Mouse (Mus musculus) retina, postnatal 7 days (tissue): ENCODE measurements around the gene Gstm4.
"Not testable (repeated sequence)": the region's sequence is repeated elsewhere in the genome, so short reads cannot be mapped to it uniquely, and the experiment has no call there.

ENCODE experiments used
- DNase-seq: peaks from one replicate; pipeline ENCODE4 v3.0.0-alpha.2; 2012; ENCODE audit warnings: low read depth, low spot score

Gene Gstm4

DNA sequence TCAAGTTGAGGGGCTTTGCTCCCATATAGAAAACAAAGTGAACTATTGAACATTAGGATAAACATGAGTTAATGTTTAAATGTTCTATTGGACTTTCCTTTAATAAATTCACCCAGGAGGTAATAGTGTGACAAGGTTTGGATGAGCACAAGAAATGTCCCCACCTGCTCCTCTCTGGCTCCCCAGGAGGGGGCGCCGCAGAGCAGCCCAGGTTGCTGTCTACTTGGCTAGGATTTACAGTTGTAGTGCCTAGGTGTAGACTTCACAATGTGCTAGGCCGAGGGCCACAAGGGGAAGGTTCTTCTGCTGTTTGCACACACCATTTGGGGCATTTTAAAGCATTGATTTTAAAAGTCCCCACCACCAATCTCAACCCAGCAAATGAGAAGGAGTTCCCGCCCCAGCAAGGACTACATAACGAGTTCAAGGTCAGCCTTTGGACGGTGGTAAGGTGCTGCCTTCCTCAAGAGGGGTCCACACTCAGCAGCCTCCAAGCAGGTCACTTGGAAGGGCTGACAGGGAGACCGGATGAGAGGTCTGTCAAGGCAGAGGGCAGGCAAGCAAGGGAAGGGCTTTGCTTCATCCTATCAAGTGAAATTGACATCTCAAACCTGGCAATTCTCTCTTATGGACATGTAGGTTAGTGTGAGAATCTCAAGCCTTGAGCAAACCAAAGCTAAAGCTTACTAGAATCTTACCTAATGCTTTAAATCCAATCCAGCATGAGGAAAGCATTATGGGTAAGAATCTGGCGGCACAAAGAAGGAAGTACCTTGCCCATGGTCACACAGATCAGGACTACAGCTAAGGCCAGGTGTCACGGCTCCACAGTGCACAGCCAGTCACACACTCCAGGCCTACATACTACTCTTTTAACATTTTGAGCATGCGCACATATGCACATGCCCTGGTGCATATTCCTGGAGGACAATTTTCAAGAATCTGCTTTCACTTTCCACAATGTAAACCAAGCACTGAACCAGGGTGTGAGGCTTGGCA, 25.9 kb upstream of the Gstm4 start:
- no peak for DNase-seq

- DNase-seq, result no peak
Measured at GRCm38 (mm10) chr3:108069231-108069870, 24.7 kb upstream of the Gstm4 start.

- no peak for DNase-seq
Measured at GRCm38 (mm10) chr3:108068826-108069225, 24.1 kb upstream of the Gstm4 start.

- DNase-seq, result no peak
Measured at GRCm38 (mm10) chr3:108067370-108067934, 22.8 kb upstream of the Gstm4 start.

DNA sequence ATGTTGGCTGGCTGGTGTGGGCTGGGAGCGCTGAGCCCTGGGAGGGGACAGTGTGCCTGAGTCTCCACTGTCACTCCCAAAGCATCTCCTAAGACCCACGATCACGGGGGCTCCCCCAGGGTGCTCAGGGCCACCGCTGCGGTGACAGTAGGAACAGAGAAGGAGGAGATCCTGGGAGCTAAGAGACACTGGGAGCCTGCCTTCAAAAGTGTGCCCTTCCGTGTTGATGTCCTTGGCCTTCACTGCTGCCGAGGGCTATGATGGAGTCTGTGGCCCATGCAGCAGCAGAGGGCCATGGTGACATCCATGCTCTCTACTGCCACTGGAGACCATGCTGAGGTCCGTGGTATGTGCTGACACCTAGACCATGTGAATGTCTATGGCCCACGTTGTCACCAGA, 20.9 kb upstream of the Gstm4 start:
- DNase-seq, result no peak

GRCm38 (mm10) chr3:108064672-108065071, 20.0 kb upstream of the Gstm4 start:
- DNase-seq, result no peak

- no peak for DNase-seq
Measured at GRCm38 (mm10) chr3:108062648-108063047, 18.0 kb upstream of the Gstm4 start.

- DNase-seq, result peak; percentile 51
Measured at GRCm38 (mm10) chr3:108061420-108061819, 16.7 kb upstream of the Gstm4 start.

DNA sequence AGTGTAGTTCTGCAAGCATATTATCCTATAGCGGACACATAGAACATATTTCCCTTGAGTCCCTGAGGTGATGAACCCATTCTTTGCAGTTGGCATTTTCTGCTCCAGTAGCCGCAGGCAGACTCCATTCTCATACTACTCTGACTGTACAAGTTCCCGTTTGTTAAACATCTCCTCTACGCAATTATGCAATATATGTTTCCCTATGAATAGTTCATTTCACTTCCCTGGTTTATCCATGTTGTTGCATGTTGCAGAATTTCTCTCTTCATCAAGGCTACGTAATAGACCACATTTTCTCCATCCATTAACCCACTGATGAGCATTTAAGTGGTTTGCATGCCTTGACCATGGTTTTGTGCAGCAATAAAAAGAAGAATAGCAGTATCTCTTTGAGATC, 5.8 kb upstream of the Gstm4 start:
- DNase-seq, result no peak

GRCm38 (mm10) chr3:108048306-108048705, 3.6 kb upstream of the Gstm4 start:
- DNase-seq, result no peak

- DNase-seq, result no peak
Measured at GRCm38 (mm10) chr3:108046944-108047655, 2.4 kb upstream of the Gstm4 start.

DNA sequence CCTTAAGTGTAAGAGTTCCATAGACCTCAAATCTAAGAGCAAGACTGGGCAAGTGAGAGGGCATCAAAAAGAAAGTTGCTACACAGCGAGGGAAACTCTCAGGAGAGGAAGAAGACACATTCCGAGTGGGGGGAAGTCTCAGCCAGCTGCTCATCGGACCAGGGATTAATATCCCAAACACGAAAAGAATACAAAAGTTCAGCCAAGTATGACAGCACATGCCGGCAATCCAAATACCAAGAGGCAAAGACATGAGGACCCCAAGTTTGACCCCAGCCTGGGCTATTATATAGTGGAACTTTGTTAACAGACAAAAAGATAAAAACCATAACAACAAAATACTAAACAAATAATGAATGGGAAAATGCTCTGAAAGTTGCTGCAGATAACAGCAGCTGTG, 11.5 kb downstream of the Gstm4 start:
- DNase-seq, result no peak

GRCm38 (mm10) chr3:108032113-108032512, 12.6 kb downstream of the Gstm4 start:
- DNase-seq, result no peak

- no peak for DNase-seq
Measured at GRCm38 (mm10) chr3:108028641-108029365, 15.9 kb downstream of the Gstm4 start.

DNA sequence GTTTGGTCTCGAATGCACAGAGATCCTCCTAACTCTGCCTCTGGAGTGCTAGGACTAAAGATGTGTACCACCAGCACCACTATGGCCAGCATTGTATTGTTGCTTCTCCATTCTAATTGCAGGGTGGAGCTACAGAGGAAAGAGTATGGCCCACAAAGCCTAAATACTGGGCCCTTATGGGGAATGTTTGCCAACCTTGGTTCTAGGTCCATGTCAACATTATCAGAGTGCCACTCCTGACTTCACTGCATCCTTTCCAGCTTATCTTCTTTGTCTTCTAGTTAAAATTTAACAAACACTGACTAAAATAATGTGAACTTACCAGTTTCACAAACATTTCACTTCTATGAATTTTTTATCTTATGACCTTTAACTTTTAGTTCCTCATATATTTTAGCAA, 18.1 kb downstream of the Gstm4 start:
- no peak for DNase-seq

DNA sequence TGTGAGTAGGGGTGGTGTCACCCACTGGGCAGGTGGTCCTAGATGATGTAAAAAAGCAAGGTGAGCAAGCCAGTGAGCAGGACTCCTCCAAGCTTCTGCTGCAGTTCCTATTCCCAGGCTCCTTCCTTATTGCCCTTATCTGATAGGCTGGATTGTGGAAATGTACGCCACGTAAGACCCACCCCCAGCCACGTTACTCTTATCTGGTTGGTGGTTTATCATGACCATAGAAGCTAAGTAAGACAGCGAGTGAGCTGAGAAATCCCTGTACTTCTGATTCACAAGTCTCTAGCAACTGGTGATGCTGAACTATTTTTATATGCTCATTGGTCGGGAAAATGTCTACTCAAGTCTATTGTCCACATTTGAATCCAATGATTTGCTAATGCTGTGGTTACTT, 18.6 kb downstream of the Gstm4 start:
- DNase-seq, result no peak

GRCm38 (mm10) chr3:108025318-108025717, 19.4 kb downstream of the Gstm4 start:
- no peak for DNase-seq

DNA sequence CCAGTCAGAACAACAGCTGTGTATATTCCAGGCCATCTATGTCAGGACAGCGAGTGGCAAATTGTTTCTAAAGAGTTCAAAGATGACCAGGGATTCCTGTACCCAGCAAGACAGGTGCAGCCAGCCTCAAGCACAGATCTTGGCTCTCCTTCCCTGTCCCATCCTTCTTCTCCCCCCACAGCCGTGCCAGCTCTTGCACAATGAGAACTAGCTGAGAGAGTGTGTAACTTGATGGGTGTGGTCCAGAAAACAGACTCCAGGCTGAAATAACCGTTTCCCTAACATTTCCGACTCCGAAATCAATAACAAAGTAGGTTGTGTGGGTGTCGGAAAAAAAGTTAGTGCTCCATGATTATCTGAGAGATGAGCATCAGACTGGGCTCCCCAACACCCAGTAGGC, 22.0 kb downstream of the Gstm4 start:
- DNase-seq, result no peak

DNA sequence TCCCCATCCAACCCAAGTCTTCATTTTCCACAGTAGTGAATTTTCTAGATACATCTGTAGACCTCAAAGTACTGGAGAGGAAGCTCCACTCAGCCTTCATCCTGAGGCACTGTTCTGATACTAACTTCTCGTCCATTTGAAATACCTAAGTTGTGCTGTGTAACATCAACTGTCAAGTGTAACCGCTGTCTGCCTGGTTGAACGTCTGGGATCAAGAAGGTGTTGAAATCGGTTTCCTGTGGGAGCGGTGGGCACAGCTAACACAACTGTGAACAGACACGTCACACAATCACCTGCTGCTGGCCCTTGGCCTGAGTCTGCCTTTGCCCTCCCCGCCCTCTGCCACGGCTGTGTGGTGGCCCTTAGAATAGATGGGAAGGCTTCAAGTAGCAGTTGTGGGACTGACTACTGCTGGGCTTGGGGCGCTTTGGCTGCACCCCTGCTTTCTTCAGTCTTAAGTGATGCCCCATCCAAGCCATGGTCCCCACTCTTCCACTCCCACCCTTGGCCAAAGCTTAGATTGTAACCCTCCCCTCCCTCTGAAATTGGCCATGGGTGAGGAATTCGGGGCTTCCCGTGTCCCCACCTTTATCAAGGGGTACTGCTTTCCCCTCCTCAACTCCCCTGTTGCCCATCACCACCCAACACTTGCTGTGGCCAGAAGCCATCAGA, 24.2 kb downstream of the Gstm4 start:
- not testable (repeated sequence) for DNase-seq

DNA sequence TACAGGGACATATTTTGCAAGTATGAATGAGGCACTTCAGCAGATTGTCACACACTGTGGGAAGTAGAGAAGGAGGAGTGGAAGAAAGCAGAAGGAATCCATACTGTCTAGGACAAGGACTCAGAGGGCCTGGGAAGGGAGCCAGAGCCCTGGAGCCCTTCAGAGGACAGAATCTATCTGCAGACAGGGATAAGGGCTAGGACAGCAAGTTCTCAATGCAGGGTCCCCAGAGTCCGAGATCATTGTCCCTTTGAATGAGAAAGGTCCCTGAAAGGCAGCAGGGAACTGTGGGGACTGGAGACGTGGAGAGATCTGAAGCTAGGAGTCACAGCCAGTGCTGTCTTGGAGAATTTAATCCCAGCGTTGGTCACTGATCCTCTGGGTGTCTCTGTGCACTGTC, 25.5 kb downstream of the Gstm4 start:
- not testable (repeated sequence) for DNase-seq
